Mouse (Mus musculus): ENCODE data around the gene Snrk.

- TF ChIP-seq CTCF (IDR thresholded peaks at IDR 0.05; ENCODE audit: borderline replicate concordance, insufficient read depth, low read length) = no peak
- no peak for TF ChIP-seq POLR2A (IDR thresholded peaks at IDR 0.05; ENCODE audit: low read depth, low read length)
Observed at GRCm38 (mm10) chr9:122173405-122174233, 56.6 kb downstream of the Snrk start.
